Mouse (Mus musculus) hindbrain, embryonic 12.5 days (tissue): ENCODE data around the gene Hsd3b6. TPM values are rescaled to one million over a fixed set of nuclear protein-coding genes. Genes with fewer than 3 reads are reported as not detected.
"Not testable (repeated sequence)": the region's sequence is repeated elsewhere in the genome, so short reads cannot be mapped to it uniquely, and the experiment has no call there.

ENCODE experiments used
- ATAC-seq: fragments of 200-750 bp; cut with Nextera tagmentation; 2 replicates; pipeline ENCODE4 v1.8.0; 2017; ENCODE audit warnings: moderate TSS enrichment; ENCODE audit not compliant: low FRiP score
- H3K27ac ChIP-seq: fragments of 300-500 bp; sonication (generic); 2 replicates; pipeline ENCODE4 v1.5.1; 2016; ENCODE audit warnings: mild to moderate bottlenecking
- H3K27me3 ChIP-seq: fragments of 300-500 bp; sonication (generic); 2 replicates; pipeline ENCODE4 v1.6.1; 2016; ENCODE audit warnings: mild to moderate bottlenecking
- H3K36me3 ChIP-seq: fragments of 300-500 bp; sonication (generic); 2 replicates; pipeline ENCODE4 v1.6.1; 2016; ENCODE audit warnings: mild to moderate bottlenecking
- H3K4me1 ChIP-seq: fragments of 300-500 bp; sonication (generic); 2 replicates; pipeline ENCODE4 v1.6.1; 2016
- H3K4me2 ChIP-seq: fragments of 300-500 bp; sonication (generic); replicated peaks from 2 replicates; pipeline ENCODE4 v1.6.1; 2016; ENCODE audit warnings: mild to moderate bottlenecking
- H3K4me3 ChIP-seq: fragments of 300-500 bp; sonication (generic); 2 replicates; pipeline ENCODE4 v1.5.1; 2016; ENCODE audit warnings: mild to moderate bottlenecking
- H3K9ac ChIP-seq: fragments of 300-500 bp; sonication (generic); 2 replicates; pipeline ENCODE4 v1.6.1; 2016; ENCODE audit warnings: mild to moderate bottlenecking, moderate library complexity
- H3K9me3 ChIP-seq: fragments of 300-500 bp; sonication (generic); replicated peaks from 2 replicates; pipeline ENCODE4 v1.6.1; 2016; ENCODE audit warnings: mild to moderate bottlenecking
- WGBS: fragments of 180-500 bp; shearing (Covaris S2); methylation state at CpG from one replicate; pipeline ENCODE4 v1.1.7; 2016; 5-methylcytosine and 5-hydroxymethylcytosine counted together
- polyA plus RNA-seq: library from polyadenylated mRNA; unstranded; fragments of >200 nt; fragmentation: Nextera tagmentation; extraction: Ambion mirVana; gene quantifications from 2 replicates; pipeline ENCODE4 v1.2.1, GENCODE M21; 2016

Hsd3b6 gene
- 35.1 and 38.4 TPM in 2 replicates for polyA plus RNA-seq

- H3K9me3 ChIP-seq = no peaks in the 10 kb centered on the region
- H3K9ac ChIP-seq = no peak within 1 kb of the TSS
- H3K4me2 ChIP-seq = no peak within 1 kb of the TSS
- no peak within 1 kb of the TSS for H3K4me3 ChIP-seq
- no peaks in the 10 kb centered on the region for H3K36me3 ChIP-seq
- H3K27ac ChIP-seq = no peak within 1 kb of the TSS
- H3K27me3 ChIP-seq = no peaks in the 10 kb centered on the region
- 79% methylated on average over 6 of the region's 6 CpGs for WGBS
- ATAC-seq = no peak
- H3K4me1 ChIP-seq = no peaks in the 10 kb centered on the region
Measured at GRCm38 (mm10) chr3:98814101-98814670, at the start of gene Hsd3b6. Gene Hsd3b6, minus strand, starts transcription at chr3:98814443.

- Histone ChIP-seq H3K27ac (no peak overlapping the region), H3K9ac (no peak overlapping the region), H3K9me3 (no peaks in the 10 kb centered on the region), H3K4me3 (no peak overlapping the region), H3K4me1 (no peaks in the 10 kb centered on the region), H3K4me2 (no peak overlapping the region), H3K36me3 (no peaks in the 10 kb centered on the region), H3K27me3 (no peaks in the 10 kb centered on the region)
- no peak for ATAC-seq
- WGBS = 95% methylated on average over 1 of the region's 1 CpGs
Measured at GRCm38 (mm10) chr3:98862800-98863199, 48.6 kb upstream of the Hsd3b6 start.

- Histone ChIP-seq H3K9ac (no peak within 1 kb of the TSS), H3K4me2 (no peak within 1 kb of the TSS), H3K4me1 (no peaks in the 10 kb centered on the region), H3K36me3 (no peaks in the 10 kb centered on the region), H3K27ac (no peak within 1 kb of the TSS), H3K9me3 (no peaks in the 10 kb centered on the region), H3K4me3 (no peak within 1 kb of the TSS), H3K27me3 (no peaks in the 10 kb centered on the region)
- 91% methylated on average over 3 of the region's 3 CpGs for WGBS
- no peak for ATAC-seq
Measured at GRCm38 (mm10) chr3:98859576-98859975, 45.3 kb upstream of the Hsd3b6 start, which contains the start of gene Hsd3b1. Gene Hsd3b1, minus strand, starts transcription at chr3:98859794.

GRCm38 (mm10) chr3:98858051-98858450 is 43.8 kb upstream of the Hsd3b6 start:
- WGBS = 73% methylated on average over 2 of the region's 2 CpGs
- H3K4me3 ChIP-seq = no peak overlapping the region
- no peaks in the 10 kb centered on the region for H3K27me3 ChIP-seq
- H3K27ac ChIP-seq = no peak overlapping the region
- no peak overlapping the region for H3K4me2 ChIP-seq
- no peaks in the 10 kb centered on the region for H3K9me3 ChIP-seq
- ATAC-seq = no peak
- no peaks in the 10 kb centered on the region for H3K36me3 ChIP-seq
- no peak overlapping the region for H3K9ac ChIP-seq
- no peaks in the 10 kb centered on the region for H3K4me1 ChIP-seq

GRCm38 (mm10) chr3:98856892-98857291 is 42.6 kb upstream of the Hsd3b6 start:
- Histone ChIP-seq H3K36me3 (no peaks in the 10 kb centered on the region), H3K9ac (no peak overlapping the region), H3K4me1 (no peaks in the 10 kb centered on the region), H3K9me3 (no peaks in the 10 kb centered on the region), H3K27ac (no peak overlapping the region), H3K4me3 (no peak overlapping the region), H3K4me2 (no peak overlapping the region), H3K27me3 (no peaks in the 10 kb centered on the region)
- WGBS = 48% methylated on average over 1 of the region's 1 CpGs
- no peak for ATAC-seq

- no peak for ATAC-seq
- Histone ChIP-seq H3K27ac (no peak overlapping the region), H3K36me3 (no peaks in the 10 kb centered on the region), H3K9ac (no peak overlapping the region), H3K27me3 (no peaks in the 10 kb centered on the region), H3K4me2 (no peak overlapping the region), H3K4me3 (no peak overlapping the region), H3K9me3 (no peaks in the 10 kb centered on the region), H3K4me1 (no peaks in the 10 kb centered on the region)
- 86% methylated on average over 3 of the region's 3 CpGs for WGBS
Measured at GRCm38 (mm10) chr3:98855160-98855559, 40.9 kb upstream of the Hsd3b6 start.

- 59% methylated on average over 1 of the region's 1 CpGs for WGBS
- Histone ChIP-seq H3K4me1 (no peaks in the 10 kb centered on the region), H3K4me2 (no peak overlapping the region), H3K27ac (no peak overlapping the region), H3K36me3 (no peaks in the 10 kb centered on the region), H3K9me3 (no peaks in the 10 kb centered on the region), H3K4me3 (no peak overlapping the region), H3K27me3 (no peaks in the 10 kb centered on the region), H3K9ac (no peak overlapping the region)
- no peak for ATAC-seq
Measured at GRCm38 (mm10) chr3:98853685-98854084, 39.4 kb upstream of the Hsd3b6 start.

GRCm38 (mm10) chr3:98853051-98853450 is 38.8 kb upstream of the Hsd3b6 start:
- Histone ChIP-seq H3K9me3 (no peaks in the 10 kb centered on the region), H3K4me1 (no peaks in the 10 kb centered on the region), H3K4me2 (no peak overlapping the region), H3K9ac (no peak overlapping the region), H3K27ac (no peak overlapping the region), H3K27me3 (no peaks in the 10 kb centered on the region), H3K4me3 (no peak overlapping the region), H3K36me3 (no peaks in the 10 kb centered on the region)
- no peak for ATAC-seq
- WGBS = 94% methylated on average over 3 of the region's 3 CpGs

GRCm38 (mm10) chr3:98852631-98853030 is 38.4 kb upstream of the Hsd3b6 start:
- no peaks in the 10 kb centered on the region for H3K27me3 ChIP-seq
- H3K9me3 ChIP-seq = no peaks in the 10 kb centered on the region
- H3K4me2 ChIP-seq = no peak overlapping the region
- H3K27ac ChIP-seq = no peak overlapping the region
- H3K4me1 ChIP-seq = no peaks in the 10 kb centered on the region
- 84% methylated on average over 6 of the region's 6 CpGs for WGBS
- no peaks in the 10 kb centered on the region for H3K36me3 ChIP-seq
- ATAC-seq = no peak
- no peak overlapping the region for H3K9ac ChIP-seq
- H3K4me3 ChIP-seq = no peak overlapping the region

- no peaks in the 10 kb centered on the region for H3K9me3 ChIP-seq
- ATAC-seq = no peak
- H3K27me3 ChIP-seq = no peaks in the 10 kb centered on the region
- H3K9ac ChIP-seq = no peak overlapping the region
- no peak overlapping the region for H3K27ac ChIP-seq
- no peaks in the 10 kb centered on the region for H3K4me1 ChIP-seq
- 78% methylated on average over 2 of the region's 2 CpGs for WGBS
- H3K36me3 ChIP-seq = no peaks in the 10 kb centered on the region
- no peak overlapping the region for H3K4me2 ChIP-seq
- no peak overlapping the region for H3K4me3 ChIP-seq
Measured at GRCm38 (mm10) chr3:98851853-98852252, 37.6 kb upstream of the Hsd3b6 start.

- ATAC-seq = no peak
- H3K9ac ChIP-seq = no peak overlapping the region
- H3K27me3 ChIP-seq = no peaks in the 10 kb centered on the region
- no peak overlapping the region for H3K4me3 ChIP-seq
- 83% methylated on average over 5 of the region's 5 CpGs for WGBS
- H3K9me3 ChIP-seq = no peaks in the 10 kb centered on the region
- H3K4me1 ChIP-seq = no peaks in the 10 kb centered on the region
- H3K4me2 ChIP-seq = no peak overlapping the region
- no peaks in the 10 kb centered on the region for H3K36me3 ChIP-seq
- no peak overlapping the region for H3K27ac ChIP-seq
Measured at GRCm38 (mm10) chr3:98850262-98850661, 36.0 kb upstream of the Hsd3b6 start.

- ATAC-seq = no peak
- no peak overlapping the region for H3K27ac ChIP-seq
- no peaks in the 10 kb centered on the region for H3K9me3 ChIP-seq
- H3K4me1 ChIP-seq = no peaks in the 10 kb centered on the region
- H3K4me3 ChIP-seq = no peak overlapping the region
- H3K4me2 ChIP-seq = no peak overlapping the region
- no peaks in the 10 kb centered on the region for H3K27me3 ChIP-seq
- no peaks in the 10 kb centered on the region for H3K36me3 ChIP-seq
- 94% methylated on average over 1 of the region's 1 CpGs for WGBS
- no peak overlapping the region for H3K9ac ChIP-seq
Measured at GRCm38 (mm10) chr3:98848898-98849297, 34.7 kb upstream of the Hsd3b6 start.

GRCm38 (mm10) chr3:98812653-98813052 is 1.6 kb downstream of the Hsd3b6 start:
- not testable (repeated sequence) for H3K27me3 ChIP-seq, H3K9ac ChIP-seq, H3K27ac ChIP-seq, H3K4me3 ChIP-seq, ATAC-seq, H3K9me3 ChIP-seq, H3K36me3 ChIP-seq, H3K4me1 ChIP-seq, H3K4me2 ChIP-seq
- WGBS = 81% methylated on average over 6 of the region's 6 CpGs
